Mouse (Mus musculus): ENCODE measurements around the gene Tmod4. TPM values are rescaled to one million over a fixed set of nuclear protein-coding genes. Genes with fewer than 3 reads are reported as not detected.

Tmod4 gene
- total and polyA plus RNA-seq, 3 experiments, result 0.47 to 0.81 TPM; not detected in 1

DNA sequence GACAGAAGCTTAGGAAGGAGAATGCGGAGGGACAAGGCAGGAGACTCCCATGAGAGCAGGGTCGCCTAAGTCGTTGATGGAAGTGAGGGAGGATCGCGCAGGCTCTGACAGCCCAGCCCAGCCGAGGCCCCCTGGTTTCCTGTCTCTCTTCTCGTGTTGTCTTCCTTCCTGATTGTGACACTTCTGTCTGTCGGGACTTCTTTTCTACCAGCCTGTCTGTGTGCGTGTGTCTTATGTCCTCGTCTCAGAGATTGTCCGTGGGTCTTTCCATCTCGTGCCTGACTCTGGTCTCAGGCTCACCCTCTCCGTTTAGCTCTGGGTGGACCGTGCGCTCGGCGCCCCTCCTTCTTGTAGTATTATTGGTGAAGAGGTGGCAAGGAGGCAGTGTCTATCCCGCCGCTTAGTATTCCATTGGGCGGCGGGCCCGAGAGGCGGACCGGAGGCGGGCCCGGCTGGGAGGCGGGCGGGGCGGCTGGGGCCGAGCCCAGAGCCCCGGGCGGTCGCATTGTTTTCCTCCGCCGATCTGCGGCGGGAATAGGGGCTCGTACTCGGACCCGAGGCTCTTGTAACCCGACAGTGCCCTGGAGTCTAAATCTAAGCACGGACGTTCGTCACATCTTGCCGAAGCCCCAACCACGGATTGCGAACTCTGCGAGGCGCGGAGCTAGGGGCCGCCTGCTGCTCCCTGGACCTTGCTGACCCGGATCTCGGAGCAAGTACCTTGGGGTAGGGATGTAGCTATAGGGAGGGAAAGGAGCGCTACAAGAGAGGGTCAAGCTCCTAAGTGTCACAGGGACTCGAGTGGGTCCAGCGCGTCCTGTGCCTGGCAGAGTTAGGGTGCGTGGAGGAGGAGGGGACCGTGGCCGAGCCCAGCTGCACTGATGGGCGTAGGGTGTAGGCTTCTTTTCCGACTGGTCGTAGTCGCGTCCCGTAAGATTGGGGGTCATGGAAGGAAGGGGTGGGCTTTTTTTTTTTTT, 36.0 kb downstream of the Tmod4 start, which contains the start of gene Sema6c (continued):
- TF ChIP-seq E2F4 (IDR thresholded peaks at IDR 0.05; ENCODE audit: insufficient replicate concordance, low read depth, low read length), result 0 out of 2 replicates have a peak, but pooled peaks have one; percentile 39
- TF ChIP-seq MAX (IDR thresholded peaks at IDR 0.05; ENCODE audit: low read length), result peak; percentile 52; the same call in 1 of the 2 replicates
- TF ChIP-seq KAT2A (IDR thresholded peaks at IDR 0.05; ENCODE audit: insufficient replicate concordance, low read length), result no peak
- TF ChIP-seq POLR2A (IDR thresholded peaks at IDR 0.05; ENCODE audit: low read depth, low read length), result 0 out of 2 replicates have a peak, but pooled peaks have one; percentile 19
- peak; percentile 25; the same call in 1 of the 2 replicates for TF ChIP-seq ZMIZ1 (IDR thresholded peaks at IDR 0.05; ENCODE audit: low read depth, low read length)
- no peak for TF ChIP-seq CHD2 (IDR thresholded peaks at IDR 0.05; ENCODE audit: low read length)
- peak; percentile 59 for TF ChIP-seq NRF1 (IDR thresholded peaks at IDR 0.05; ENCODE audit: low read depth, low read length)
- peak; percentile 37; the same call in 1 of the 2 replicates for TF ChIP-seq EP300 (IDR thresholded peaks at IDR 0.05; ENCODE audit: low read length)
- no peak for TF ChIP-seq PAX5 (IDR thresholded peaks at IDR 0.05; ENCODE audit: low read length)
- TF ChIP-seq HCFC1 (IDR thresholded peaks at IDR 0.05; ENCODE audit: low read depth, low read length), result peak; percentile 45
- 0 out of 2 replicates have a peak, but pooled peaks have one; percentile 28 for TF ChIP-seq UBTF (IDR thresholded peaks at IDR 0.05; ENCODE audit: low read depth, low read length)
- no peak for TF ChIP-seq MEF2A (IDR thresholded peaks at IDR 0.05; ENCODE audit: borderline replicate concordance, low read depth, low read length)
- no peak for TF ChIP-seq JUN (IDR thresholded peaks at IDR 0.05; ENCODE audit: insufficient read depth, low read depth, low read length)
- TF ChIP-seq IRF4 (IDR thresholded peaks at IDR 0.05; ENCODE audit: low read depth, low read length), result no peak

DNA sequence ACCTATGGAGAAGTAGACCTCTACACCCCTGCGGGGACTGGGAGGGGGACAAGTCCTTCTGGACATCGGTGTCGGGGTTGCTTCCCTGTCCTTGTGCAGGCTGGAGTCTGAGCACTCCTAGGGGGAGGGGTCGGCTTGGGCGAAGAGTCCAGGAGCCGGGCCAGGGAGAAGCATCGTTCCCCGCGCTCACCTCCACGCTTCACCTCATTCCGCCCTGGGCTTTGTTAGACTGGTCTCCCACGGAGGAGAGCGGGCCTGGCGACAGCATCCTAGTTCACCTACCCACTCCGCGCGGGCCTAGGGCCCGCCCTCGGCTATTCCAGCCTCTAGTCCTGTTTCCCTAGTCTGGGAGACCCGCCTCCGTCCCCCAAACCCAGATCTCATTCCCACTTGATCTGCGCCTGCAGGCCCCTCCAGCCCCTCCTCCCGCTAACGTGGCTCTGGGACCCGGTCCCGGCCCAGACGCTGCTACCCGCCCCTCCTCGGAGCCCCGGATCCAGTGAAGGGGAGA, 36.8 kb downstream of the Tmod4 start:
- H3K27me3 ChIP-seq (replicated peaks), result peaks cover 59% of the 10 kb centered on the region

More for the DNA sequence above, 36.8 kb downstream of the Tmod4 start:
- in situ Hi-C loops (cut with MboI; ENCODE audit: low pct_ligation_motif_present, low pct_unique_long_range_greater_than_20kb, low sequenced_read_pairs), result no loop called here
- no peak overlapping the region for H3K4me3 ChIP-seq (replicated peaks in 1 of 3; ENCODE audit: low read depth in 2 of 3, low read length in 2 of 3, poor library complexity in 1 of 3)
- dilution Hi-C loops (cut with MboI; ENCODE audit: extremely low pct_ligation_motif_present, extremely low pct_unique_long_range_greater_than_20kb, low sequenced_read_pairs), result no loop called here
- peak overlapping the region; percentile 89 for H3K4me2 ChIP-seq (ENCODE audit: insufficient read depth, low read depth, poor library complexity, severe bottlenecking)
- H3K4me1 ChIP-seq (ENCODE audit: control insufficient read depth in 1 of 2, insufficient read depth in 2 of 2), result peaks cover 6 to 21% of the 10 kb centered on the region in 2 experiments; a peak in 3 of 4 replicates
- no peak overlapping the region for H3K9ac ChIP-seq (ENCODE audit: insufficient read depth, low read depth)
- no peaks in the 10 kb centered on the region for H3K36me3 ChIP-seq (replicated peaks in 1 of 2; ENCODE audit: control insufficient read depth in 1 of 2, insufficient read depth in 1 of 2, low read length in 1 of 2)
- H3K27ac ChIP-seq (ENCODE audit: insufficient read depth, low read depth), result no peak overlapping the region
- no peak for DNase-seq (ENCODE audit: extremely low read depth)
- H3K9me3 ChIP-seq (replicated peaks; ENCODE audit: low read length), result no peaks in the 10 kb centered on the region
- H3K79me2 ChIP-seq (replicated peaks; ENCODE audit: control insufficient read depth, extremely low read depth, insufficient read depth, poor library complexity, severe bottlenecking), result no peaks in the 10 kb centered on the region
- TF ChIP-seq ZNF384 (IDR thresholded peaks at IDR 0.05; ENCODE audit: low read depth, low read length), result no peak
